Mouse (Mus musculus) neural tube, embryonic 15.5 days (tissue): ENCODE data around the gene Gm8660. TPM values are rescaled to one million over a fixed set of nuclear protein-coding genes. Genes with fewer than 3 reads are reported as not detected.
"Not testable (repeated sequence)": the region's sequence is repeated elsewhere in the genome, so short reads cannot be mapped to it uniquely, and the experiment has no call there.

ENCODE experiments used
- ATAC-seq: fragments of 200-750 bp; cut with Nextera tagmentation; 2 replicates; pipeline ENCODE4 v1.8.0; 2017; ENCODE audit warnings: mild to moderate bottlenecking, moderate TSS enrichment, moderate library complexity; ENCODE audit not compliant: low FRiP score
- H3K27ac ChIP-seq: fragments of 300-500 bp; sonication (generic); replicated peaks from 2 replicates; pipeline ENCODE4 v1.5.1; 2015; ENCODE audit warnings: mild to moderate bottlenecking, inconsistent platforms
- H3K27me3 ChIP-seq: fragments of 300-500 bp; sonication (generic); replicated peaks from 2 replicates; pipeline ENCODE4 v1.6.1; 2015; ENCODE audit warnings: inconsistent platforms
- H3K36me3 ChIP-seq: fragments of 300-500 bp; sonication (generic); 2 replicates; pipeline ENCODE4 v1.6.1; 2015; ENCODE audit warnings: inconsistent platforms
- H3K4me1 ChIP-seq: fragments of 300-500 bp; sonication (generic); 2 replicates; pipeline ENCODE4 v1.6.1; 2015; ENCODE audit warnings: inconsistent platforms
- H3K4me2 ChIP-seq: fragments of 300-500 bp; sonication (generic); 2 replicates; pipeline ENCODE4 v1.6.1; 2015; ENCODE audit warnings: inconsistent platforms, mild to moderate bottlenecking, moderate library complexity
- H3K4me3 ChIP-seq: fragments of 300-500 bp; sonication (generic); replicated peaks from 2 replicates; pipeline ENCODE4 v1.5.1; 2015; ENCODE audit warnings: mild to moderate bottlenecking, inconsistent platforms
- H3K9ac ChIP-seq: fragments of 300-500 bp; sonication (generic); replicated peaks from 2 replicates; pipeline ENCODE4 v1.6.1; 2015; ENCODE audit warnings: mild to moderate bottlenecking, inconsistent platforms
- H3K9me3 ChIP-seq: fragments of 300-500 bp; sonication (generic); replicated peaks from 2 replicates; pipeline ENCODE4 v1.6.1; 2016; ENCODE audit warnings: inconsistent platforms
- WGBS: fragments of 180-500 bp; shearing (Covaris S2); methylation state at CpG from one replicate; pipeline ENCODE4 v1.1.7; 2015; ENCODE audit warnings: mixed read lengths; 5-methylcytosine and 5-hydroxymethylcytosine counted together
- polyA plus RNA-seq: library from polyadenylated mRNA; unstranded; fragments of >200 nt; fragmentation: Nextera tagmentation; extraction: Ambion mirVana; gene quantifications from 2 replicates; pipeline ENCODE4 v1.2.1, GENCODE M21; 2015

The Gm8660 gene
- polyA plus RNA-seq: not detected in 2 replicates

- H3K27ac ChIP-seq, H3K4me2 ChIP-seq, H3K9me3 ChIP-seq, H3K9ac ChIP-seq, H3K4me1 ChIP-seq, ATAC-seq, H3K4me3 ChIP-seq, H3K27me3 ChIP-seq, H3K36me3 ChIP-seq: not testable (repeated sequence)
- WGBS: no CpG with 5 or more reads among the region's 1 CpGs
Measured at GRCm38 (mm10) chr7:22370939-22371338, at the start of gene Gm8660. TSS of gene Gm8660 (minus strand) at chr7:22371039.

- H3K4me3 ChIP-seq, H3K4me1 ChIP-seq, H3K27me3 ChIP-seq, ATAC-seq, H3K9ac ChIP-seq, H3K9me3 ChIP-seq, H3K27ac ChIP-seq, H3K4me2 ChIP-seq, H3K36me3 ChIP-seq: not testable (repeated sequence)
- no CpG with 5 or more reads among the region's 3 CpGs for WGBS
Measured at GRCm38 (mm10) chr7:22413283-22413682, 42.4 kb upstream of the Gm8660 start, which contains the start of gene Vmn1r148. TSS of gene Vmn1r148 (plus strand) at chr7:22413583.

DNA sequence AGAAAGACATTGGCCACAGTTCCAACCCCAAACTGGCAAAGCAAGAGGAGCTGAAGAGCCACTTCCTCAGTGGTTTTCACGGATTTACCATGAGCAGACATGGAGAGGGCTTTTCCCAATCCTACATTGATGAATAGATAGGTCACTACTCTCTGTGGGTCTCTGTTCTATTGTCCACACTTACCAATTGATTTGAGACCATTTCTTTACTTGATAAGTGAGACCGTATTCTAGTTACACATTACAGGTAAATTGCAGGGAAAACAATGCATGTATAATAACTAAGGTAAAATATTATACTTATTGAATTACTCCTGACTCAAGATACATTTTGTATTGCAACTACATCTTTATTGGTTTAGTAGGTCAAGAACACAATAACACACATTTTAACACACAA is 41.2 kb downstream of the Gm8660 start, which contains the start of gene Gm4187:
Gene Gm4187 (minus strand): TSS at position 101 of the 400 bp plus-strand sequence.
- not testable (repeated sequence) for ATAC-seq, H3K4me2 ChIP-seq
- WGBS: no CpG with 5 or more reads among the region's 2 CpGs

More for the DNA sequence above, 41.2 kb downstream of the Gm8660 start, which contains the start of gene Gm4187:
- H3K27me3 ChIP-seq, H3K4me1 ChIP-seq, H3K4me3 ChIP-seq, H3K9ac ChIP-seq, H3K9me3 ChIP-seq, H3K36me3 ChIP-seq, H3K27ac ChIP-seq: not testable (repeated sequence)

Other genes starting within 250 kb of the Gm8660 start
- gene Gm10666, start 236.3 kb downstream of the Gm8660 start, polyA plus RNA-seq: not detected in 2 replicates
- gene Vmn1r142, start 207.0 kb downstream of the Gm8660 start, polyA plus RNA-seq: not detected in 2 replicates
- gene Vmn1r143, start 181.7 kb downstream of the Gm8660 start, polyA plus RNA-seq: not detected in 2 replicates
- gene Gm8653, start 169.8 kb downstream of the Gm8660 start, polyA plus RNA-seq: not detected in 2 replicates
- gene Gm8453, start 141.6 kb downstream of the Gm8660 start, polyA plus RNA-seq: not detected in 2 replicates
- gene Gm4187, start 41.3 kb downstream of the Gm8660 start, polyA plus RNA-seq: not detected in 2 replicates
- not detected in 2 replicates for gene Vmn1r148, start 42.5 kb upstream of the Gm8660 start, polyA plus RNA-seq
- gene Vmn1r149, start 67.2 kb upstream of the Gm8660 start, polyA plus RNA-seq: not detected in 2 replicates
- not detected in 2 replicates for gene Gm10665, start 93.0 kb upstream of the Gm8660 start, polyA plus RNA-seq
- not detected in 2 replicates for gene Vmn1r151, start 128.6 kb upstream of the Gm8660 start, polyA plus RNA-seq
- not detected in 2 replicates for gene Vmn1r152, start 151.9 kb upstream of the Gm8660 start, polyA plus RNA-seq
- not detected in 2 replicates for gene Gm8677, start 163.8 kb upstream of the Gm8660 start, polyA plus RNA-seq
- not detected in 2 replicates for gene Gm4201, start 194.3 kb upstream of the Gm8660 start, polyA plus RNA-seq
- not detected in 2 replicates for gene Gm4565, start 217.1 kb upstream of the Gm8660 start, polyA plus RNA-seq